Mouse (Mus musculus): ENCODE data around the gene Psen2. TPM values are rescaled to one million over a fixed set of nuclear protein-coding genes. Genes with fewer than 3 reads are reported as not detected.

Gene Psen2
- polyA plus RNA-seq, 1 experiment from 2014 or later = 7.9 TPM

Other genes starting within 250 kb of the Psen2 start
- gene Coq8a, start 63.8 kb downstream of the Psen2 start, polyA plus RNA-seq (2016; fragmentation: Nextera tagmentation; extraction: Ambion mirVana) = 1.4 and 2.0 TPM in 2 replicates
- gene Itpkb, start 67.0 kb upstream of the Psen2 start, polyA plus RNA-seq (2016; fragmentation: Nextera tagmentation; extraction: Ambion mirVana) = 3.7 and 4.2 TPM in 2 replicates
- gene Stum, start 220.1 kb upstream of the Psen2 start, polyA plus RNA-seq (2016; fragmentation: Nextera tagmentation; extraction: Ambion mirVana) = 0.44 and 0.66 TPM in 2 replicates

Measured in forebrain, embryonic 12.5 days (tissue).